Mouse (Mus musculus) kidney, adult 2 months (tissue): ENCODE data around the gene Dusp6.

Experiments used
- CTCF ChIP-seq: fragments of 200-500 bp; conservative IDR thresholded peaks from 2 replicates; pipeline ENCODE4 v1.5.1; 2011; ENCODE audit warnings: low read depth, mild to moderate bottlenecking, control low read depth, low read length, moderate library complexity, mixed read lengths; ENCODE audit not compliant: insufficient read depth, insufficient read length
- POLR2A ChIP-seq: fragments of 200-500 bp; IDR thresholded peaks from one replicate; pipeline ENCODE4 v1.6.1; 2011; ENCODE audit warnings: low read depth, low read length, control low read depth

DNA sequence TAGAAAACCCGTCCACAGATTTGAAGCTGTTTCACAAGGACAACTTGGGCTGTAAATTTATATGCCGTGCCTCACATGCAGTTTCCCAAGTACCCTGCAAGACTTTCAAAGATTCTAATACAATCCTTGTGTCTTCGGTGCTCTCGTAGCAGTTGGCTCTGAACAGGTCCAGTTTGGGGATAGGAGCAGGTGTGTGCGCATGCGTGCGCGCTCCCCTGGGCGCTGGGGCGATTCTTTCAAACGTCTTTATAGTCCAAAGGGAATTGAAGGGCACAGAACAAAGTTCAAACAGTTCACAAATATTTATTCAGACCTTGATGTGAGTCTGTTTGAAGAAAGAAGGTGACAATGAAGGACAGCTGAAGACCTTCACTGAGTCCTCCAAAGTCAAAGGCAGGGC, 8.0 kb downstream of the Dusp6 start:
- no peak for TF ChIP-seq CTCF
- TF ChIP-seq POLR2A = no peak
